Mouse (Mus musculus): ENCODE data around the gene Fkbp14.
A peak's percentile ranks its signal among the peaks of the same experiment; 100 is the strongest.

The Fkbp14 gene

DNA sequence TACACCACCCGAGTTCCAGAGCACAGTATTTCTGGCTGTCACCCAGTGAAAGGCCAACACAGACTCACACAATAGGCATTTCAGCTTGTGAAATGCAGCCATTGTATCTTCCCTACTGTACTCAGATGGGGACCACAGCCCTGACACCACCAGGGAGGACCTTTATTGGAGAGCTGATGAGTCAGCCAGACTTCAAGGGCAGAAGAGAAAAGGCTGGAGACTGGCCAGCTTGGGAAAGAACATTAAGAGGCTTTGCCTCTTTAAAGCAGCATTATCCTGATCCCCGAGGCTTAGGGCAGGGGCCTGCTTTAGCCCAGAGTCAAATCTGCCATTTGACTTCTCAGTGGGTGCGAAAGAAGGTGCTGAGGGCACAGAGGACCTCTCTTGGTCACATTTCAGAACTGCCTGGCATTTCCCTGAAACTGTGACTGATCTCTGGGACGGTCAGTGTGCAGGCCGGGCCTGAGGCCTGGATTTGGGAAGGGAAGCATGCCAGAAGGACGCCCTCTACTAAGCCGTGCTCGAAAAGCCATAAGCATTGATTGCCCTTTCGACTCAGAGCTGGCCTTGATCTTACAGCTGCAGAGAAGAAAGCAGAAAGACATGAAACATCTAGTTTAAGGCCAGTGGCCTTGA lies 56.7 kb downstream of the Fkbp14 start:
- peak; percentile 52 for DNase-seq

DNA sequence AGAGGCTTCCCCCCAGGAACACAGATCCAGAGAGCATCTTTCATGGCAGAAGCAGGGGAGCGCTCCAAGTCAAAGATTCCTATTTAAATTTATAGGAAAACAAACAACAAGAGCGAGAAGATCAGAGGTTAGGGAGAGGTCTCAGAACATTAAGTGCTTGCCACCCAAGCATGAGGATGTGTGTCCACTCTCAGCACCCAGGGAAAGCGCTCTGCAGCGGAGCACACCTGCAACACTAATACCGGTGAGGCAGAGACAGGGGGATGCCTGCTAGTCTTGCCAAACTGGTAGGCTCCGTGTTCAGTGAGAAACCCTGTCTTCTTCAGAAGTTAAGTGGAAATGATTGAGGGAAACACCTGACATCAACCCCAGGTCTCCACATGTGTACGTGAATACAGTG lies 57.7 kb downstream of the Fkbp14 start:
- DNase-seq, result no peak

DNA sequence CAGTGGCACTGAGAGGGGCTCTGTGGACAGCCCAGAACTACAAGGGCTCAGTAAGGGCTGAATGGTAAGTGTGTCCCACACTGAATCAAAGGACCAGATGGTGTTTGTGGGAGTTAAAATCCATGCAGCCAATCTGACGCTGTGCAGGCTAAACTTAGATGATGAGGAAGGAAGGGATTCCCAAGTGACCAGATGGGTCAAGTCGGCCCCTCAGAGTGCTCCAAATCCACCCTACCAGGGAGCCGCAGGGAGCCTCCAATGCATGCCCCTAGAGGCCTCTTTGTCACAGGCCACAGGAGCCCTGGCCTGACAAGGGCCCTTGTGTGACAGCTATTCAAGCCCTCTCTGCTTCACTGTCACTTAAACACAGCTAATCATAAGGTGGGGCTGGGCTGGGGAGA lies 58.3 kb downstream of the Fkbp14 start:
- peak; percentile 76 for DNase-seq

DNA sequence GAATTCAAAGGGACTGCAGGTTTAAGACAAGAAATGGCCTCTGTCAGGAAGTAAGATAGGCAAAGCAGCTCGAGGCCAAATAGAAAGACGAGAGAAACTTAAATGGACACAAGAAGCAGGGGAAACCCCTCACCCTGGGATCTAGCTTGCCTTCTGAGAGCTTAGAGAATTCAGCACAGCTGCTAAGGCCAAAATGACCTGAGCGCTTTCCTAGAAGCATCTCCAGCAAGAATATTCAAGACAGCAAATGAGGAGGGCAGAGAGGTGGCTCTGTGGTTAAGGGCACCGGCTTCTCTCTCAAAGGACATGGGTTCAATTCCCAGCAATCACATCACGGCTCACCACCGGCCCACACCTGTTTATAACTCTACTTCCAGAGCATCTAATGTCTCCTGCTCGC lies 60.1 kb downstream of the Fkbp14 start:
- DNase-seq, result no peak

DNA sequence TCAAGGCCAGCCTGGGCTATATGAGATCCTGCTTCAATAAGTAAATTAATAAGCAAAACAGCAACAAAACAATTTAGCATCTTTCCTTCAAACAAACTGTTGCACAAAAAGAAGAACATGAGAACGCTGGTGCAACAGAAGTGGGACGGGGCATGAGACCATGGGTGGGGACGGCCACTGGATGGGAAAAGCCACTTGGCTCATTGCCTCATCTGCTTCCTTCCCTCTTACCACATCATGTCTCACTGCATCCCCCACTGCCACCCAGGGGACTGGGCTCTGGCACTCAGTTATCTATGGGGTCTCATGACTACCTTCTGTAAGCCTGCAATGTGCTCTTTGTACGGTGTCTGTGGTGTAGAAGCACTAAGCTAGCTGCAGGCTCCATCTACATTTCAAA lies 61.6 kb downstream of the Fkbp14 start:
- no peak for DNase-seq

- DNase-seq, result peak; percentile 72
Observed at GRCm38 (mm10) chr6:54531048-54531481, 66.0 kb downstream of the Fkbp14 start.

DNA sequence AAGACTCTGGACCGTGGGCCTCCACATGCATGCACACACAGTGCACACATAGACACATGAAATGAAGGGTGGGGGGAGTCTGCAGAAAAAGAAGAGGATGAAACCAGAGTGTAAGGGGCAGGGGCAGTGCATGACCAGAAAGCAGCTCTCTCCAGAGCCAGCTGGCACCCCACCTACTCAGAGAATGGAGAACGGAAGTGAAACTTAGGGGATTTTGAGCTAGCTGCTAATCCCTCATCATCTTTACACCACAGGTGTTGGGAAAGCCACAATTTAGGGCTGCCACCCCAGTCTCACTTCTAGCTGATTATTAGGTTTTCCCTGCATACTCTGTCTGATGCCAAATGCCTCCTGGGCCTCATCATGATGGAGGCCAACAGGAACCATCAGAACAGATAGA lies 66.9 kb downstream of the Fkbp14 start:
- no peak for DNase-seq

GRCm38 (mm10) chr6:54528666-54529065 lies 68.4 kb downstream of the Fkbp14 start:
- DNase-seq, result no peak

All from cerebellum, adult 11-12 months (tissue).